Mouse (Mus musculus): ENCODE measurements around the gene Sugct. TPM values are rescaled to one million over a fixed set of nuclear protein-coding genes. Genes with fewer than 3 reads are reported as not detected.

Sugct gene
- polyA plus RNA-seq, 1 experiment from 2014 or later = 2.7 TPM

GRCm38 (mm10) chr13:16937422-16938202 is 757.7 kb downstream of the Sugct start:
- 61% methylated on average over 11 of the region's 11 CpGs for WGBS (ENCODE audit: insufficient replicate concordance)
- no peaks in the 10 kb centered on the region for H3K9me3 ChIP-seq (replicated peaks)
- H3K9ac ChIP-seq = no peak overlapping the region
- ATAC-seq (ENCODE audit: low read depth) (no peak), DNase-seq (no peak)
- no peaks in the 10 kb centered on the region for H3K36me3 ChIP-seq
- no peaks in the 10 kb centered on the region for H3K27me3 ChIP-seq
- no peaks in the 10 kb centered on the region for H3K4me1 ChIP-seq (replicated peaks)
- no peak overlapping the region for H3K27ac ChIP-seq
- H3K4me2 ChIP-seq = no peak overlapping the region
- no peak overlapping the region for H3K4me3 ChIP-seq (replicated peaks)

GRCm38 (mm10) chr13:16935029-16935428 is 760.3 kb downstream of the Sugct start:
- DNase-seq (no peak), ATAC-seq (ENCODE audit: low read depth) (no peak)
- H3K36me3 ChIP-seq = no peaks in the 10 kb centered on the region
- no peak overlapping the region for H3K4me2 ChIP-seq
- H3K9me3 ChIP-seq (replicated peaks) = no peaks in the 10 kb centered on the region
- no peak overlapping the region for H3K27ac ChIP-seq
- H3K9ac ChIP-seq = no peak overlapping the region
- no peaks in the 10 kb centered on the region for H3K27me3 ChIP-seq
- H3K4me1 ChIP-seq (replicated peaks) = no peaks in the 10 kb centered on the region
- H3K4me3 ChIP-seq (replicated peaks) = no peak overlapping the region
- WGBS (ENCODE audit: insufficient replicate concordance) = 53% methylated on average over 1 of the region's 1 CpGs

GRCm38 (mm10) chr13:16933600-16933999 is 761.8 kb downstream of the Sugct start:
- no peaks in the 10 kb centered on the region for H3K27me3 ChIP-seq
- H3K4me1 ChIP-seq (replicated peaks) = no peaks in the 10 kb centered on the region
- DNase-seq (no peak), ATAC-seq (ENCODE audit: low read depth) (no peak)
- no peak overlapping the region for H3K9ac ChIP-seq
- WGBS (ENCODE audit: insufficient replicate concordance) = 56% methylated on average over 4 of the region's 4 CpGs
- no peak overlapping the region for H3K4me2 ChIP-seq
- no peak overlapping the region for H3K4me3 ChIP-seq (replicated peaks)
- no peaks in the 10 kb centered on the region for H3K36me3 ChIP-seq
- H3K27ac ChIP-seq = no peak overlapping the region
- H3K9me3 ChIP-seq (replicated peaks) = no peaks in the 10 kb centered on the region

- no peak overlapping the region for H3K4me3 ChIP-seq (replicated peaks)
- H3K4me2 ChIP-seq = no peak overlapping the region
- no peak overlapping the region for H3K9ac ChIP-seq
- 45% methylated on average over 4 of the region's 4 CpGs for whole genome bisulfite sequencing (ENCODE audit: insufficient replicate concordance)
- H3K9me3 ChIP-seq (replicated peaks) = no peaks in the 10 kb centered on the region
- H3K4me1 ChIP-seq (replicated peaks) = no peaks in the 10 kb centered on the region
- DNase-seq (no peak), ATAC-seq (ENCODE audit: low read depth) (no peak)
- no peaks in the 10 kb centered on the region for H3K27me3 ChIP-seq
- H3K36me3 ChIP-seq = no peaks in the 10 kb centered on the region
- no peak overlapping the region for H3K27ac ChIP-seq
Observed at GRCm38 (mm10) chr13:16921305-16921704, 774.0 kb downstream of the Sugct start.

- no peak overlapping the region for H3K4me3 ChIP-seq (replicated peaks)
- H3K4me1 ChIP-seq (replicated peaks) = no peaks in the 10 kb centered on the region
- no peaks in the 10 kb centered on the region for H3K9me3 ChIP-seq (replicated peaks)
- no peak overlapping the region for H3K4me2 ChIP-seq
- no peak overlapping the region for H3K27ac ChIP-seq
- ATAC-seq (ENCODE audit: low read depth) = no peak
- H3K9ac ChIP-seq = no peak overlapping the region
- H3K36me3 ChIP-seq = no peaks in the 10 kb centered on the region
- H3K27me3 ChIP-seq = no peaks in the 10 kb centered on the region
- no peak for DNase-seq
Observed at GRCm38 (mm10) chr13:16915697-16916096, 779.7 kb downstream of the Sugct start.

- DNase-seq (no peak), ATAC-seq (ENCODE audit: low read depth) (no peak)
- Histone ChIP-seq H3K4me1 (replicated peaks) (no peaks in the 10 kb centered on the region), H3K4me2 (no peak overlapping the region), H3K36me3 (no peaks in the 10 kb centered on the region), H3K9me3 (replicated peaks) (no peaks in the 10 kb centered on the region), H3K27ac (no peak overlapping the region), H3K27me3 (no peaks in the 10 kb centered on the region), H3K9ac (no peak overlapping the region), H3K4me3 (replicated peaks) (no peak overlapping the region)
Observed at GRCm38 (mm10) chr13:16912214-16912613, 783.1 kb downstream of the Sugct start.

- 80% methylated on average over 1 of the region's 1 CpGs for WGBS (ENCODE audit: insufficient replicate concordance)
- no peaks in the 10 kb centered on the region for H3K27me3 ChIP-seq
- no peak overlapping the region for H3K4me3 ChIP-seq (replicated peaks)
- no peak overlapping the region for H3K9ac ChIP-seq
- H3K4me1 ChIP-seq (replicated peaks) = no peaks in the 10 kb centered on the region
- ATAC-seq (ENCODE audit: low read depth) (no peak), DNase-seq (no peak)
- no peak overlapping the region for H3K4me2 ChIP-seq
- no peaks in the 10 kb centered on the region for H3K9me3 ChIP-seq (replicated peaks)
- H3K27ac ChIP-seq = no peak overlapping the region
- no peaks in the 10 kb centered on the region for H3K36me3 ChIP-seq
Observed at GRCm38 (mm10) chr13:16906974-16907373, 788.4 kb downstream of the Sugct start.

GRCm38 (mm10) chr13:16901424-16901823 is 793.9 kb downstream of the Sugct start:
- H3K4me1 ChIP-seq (replicated peaks) = no peaks in the 10 kb centered on the region
- DNase-seq = no peak
- H3K4me3 ChIP-seq (replicated peaks) = no peak overlapping the region
- no peak overlapping the region for H3K4me2 ChIP-seq
- H3K9ac ChIP-seq = no peak overlapping the region
- H3K36me3 ChIP-seq = no peaks in the 10 kb centered on the region
- H3K9me3 ChIP-seq (replicated peaks) = no peaks in the 10 kb centered on the region
- ATAC-seq (ENCODE audit: low read depth) = peak; percentile 76
- H3K27ac ChIP-seq = no peak overlapping the region
- H3K27me3 ChIP-seq = no peaks in the 10 kb centered on the region
- WGBS (ENCODE audit: insufficient replicate concordance) = 68% methylated on average over 4 of the region's 4 CpGs

GRCm38 (mm10) chr13:16898084-16898792 is 797.1 kb downstream of the Sugct start:
- no peak overlapping the region for H3K27ac ChIP-seq
- H3K36me3 ChIP-seq = no peaks in the 10 kb centered on the region
- H3K4me1 ChIP-seq (replicated peaks) = no peaks in the 10 kb centered on the region
- no peak for ATAC-seq (ENCODE audit: low read depth)
- no peaks in the 10 kb centered on the region for H3K27me3 ChIP-seq
- no peak overlapping the region for H3K4me2 ChIP-seq
- DNase-seq = no peak
- no peak overlapping the region for H3K4me3 ChIP-seq (replicated peaks)
- no peak overlapping the region for H3K9ac ChIP-seq
- no peaks in the 10 kb centered on the region for H3K9me3 ChIP-seq (replicated peaks)

GRCm38 (mm10) chr13:16878056-16878455 is 817.3 kb downstream of the Sugct start:
- no peaks in the 10 kb centered on the region for H3K36me3 ChIP-seq
- no peak overlapping the region for H3K27ac ChIP-seq
- 45% methylated on average over 1 of the region's 1 CpGs for WGBS (ENCODE audit: insufficient replicate concordance)
- no peak overlapping the region for H3K9ac ChIP-seq
- no peak overlapping the region for H3K4me2 ChIP-seq
- no peak for DNase-seq
- no peaks in the 10 kb centered on the region for H3K4me1 ChIP-seq (replicated peaks)
- H3K9me3 ChIP-seq (replicated peaks) = no peaks in the 10 kb centered on the region
- H3K4me3 ChIP-seq (replicated peaks) = no peak overlapping the region
- no peak for ATAC-seq (ENCODE audit: low read depth)
- no peaks in the 10 kb centered on the region for H3K27me3 ChIP-seq

- H3K27ac ChIP-seq = no peak overlapping the region
- 53% methylated on average over 2 of the region's 2 CpGs for WGBS (ENCODE audit: insufficient replicate concordance)
- ATAC-seq (ENCODE audit: low read depth) = no peak
- no peaks in the 10 kb centered on the region for H3K36me3 ChIP-seq
- H3K4me3 ChIP-seq (replicated peaks) = no peak overlapping the region
- H3K9me3 ChIP-seq (replicated peaks) = no peaks in the 10 kb centered on the region
- no peaks in the 10 kb centered on the region for H3K4me1 ChIP-seq (replicated peaks)
- no peaks in the 10 kb centered on the region for H3K27me3 ChIP-seq
- no peak overlapping the region for H3K9ac ChIP-seq
- H3K4me2 ChIP-seq = no peak overlapping the region
- DNase-seq = no peak
Observed at GRCm38 (mm10) chr13:16859986-16860385, 835.4 kb downstream of the Sugct start.

GRCm38 (mm10) chr13:16847236-16847635 is 848.1 kb downstream of the Sugct start:
- 10% methylated on average over 2 of the region's 2 CpGs for WGBS (ENCODE audit: insufficient replicate concordance)
- Histone ChIP-seq H3K9ac (no peak overlapping the region), H3K27ac (no peak overlapping the region), H3K4me2 (no peak overlapping the region), H3K9me3 (replicated peaks) (no peaks in the 10 kb centered on the region), H3K4me3 (replicated peaks) (no peak overlapping the region), H3K27me3 (no peaks in the 10 kb centered on the region), H3K36me3 (no peaks in the 10 kb centered on the region), H3K4me1 (replicated peaks) (no peaks in the 10 kb centered on the region)
- DNase-seq (no peak), ATAC-seq (ENCODE audit: low read depth) (no peak)

Measured in liver, embryonic 13.5 days (tissue).